Mouse (Mus musculus): ENCODE results near the gene Hsdl1. TPM values are rescaled to one million over a fixed set of nuclear protein-coding genes. Genes with fewer than 3 reads are reported as not detected.

Gene Hsdl1
- polyA plus RNA-seq, 1 experiment from 2014 or later, result 137 TPM

DNA sequence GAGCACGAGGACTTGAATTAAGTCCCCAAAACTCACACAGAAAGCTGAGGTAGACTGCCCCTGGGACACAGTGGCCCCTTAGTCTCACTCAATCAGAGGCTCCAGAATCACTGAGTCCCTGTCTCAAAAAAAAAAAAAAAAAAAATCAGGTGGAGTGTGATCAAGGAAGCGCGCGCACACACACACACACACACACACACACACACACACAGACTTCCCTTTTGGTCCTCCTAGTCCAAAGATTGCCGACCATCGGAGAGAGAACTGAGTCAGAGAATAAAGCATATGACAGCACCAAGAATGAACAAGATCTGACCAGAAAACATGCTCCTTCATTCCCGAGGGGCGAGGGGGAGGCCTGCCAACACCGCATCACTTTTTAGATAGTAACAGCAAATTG lies 17.9 kb downstream of the Hsdl1 start:
- WGBS, result 76% methylated on average over 9 of the region's 9 CpGs
- Histone ChIP-seq H3K4me2 (peak overlapping the region; percentile 78), H3K27ac (replicated peaks) (no peak overlapping the region), H3K4me3 (replicated peaks) (peak overlapping the region; percentile 66), H3K27me3 (replicated peaks) (no peaks in the 10 kb centered on the region), H3K9ac (replicated peaks) (peak overlapping the region; percentile 65), H3K9me3 (replicated peaks) (no peaks in the 10 kb centered on the region), H3K36me3 (peaks cover 6% of the 10 kb centered on the region), H3K4me1 (peaks cover 45% of the 10 kb centered on the region)
- no peak for ATAC-seq (ENCODE audit: low FRiP score)

DNA sequence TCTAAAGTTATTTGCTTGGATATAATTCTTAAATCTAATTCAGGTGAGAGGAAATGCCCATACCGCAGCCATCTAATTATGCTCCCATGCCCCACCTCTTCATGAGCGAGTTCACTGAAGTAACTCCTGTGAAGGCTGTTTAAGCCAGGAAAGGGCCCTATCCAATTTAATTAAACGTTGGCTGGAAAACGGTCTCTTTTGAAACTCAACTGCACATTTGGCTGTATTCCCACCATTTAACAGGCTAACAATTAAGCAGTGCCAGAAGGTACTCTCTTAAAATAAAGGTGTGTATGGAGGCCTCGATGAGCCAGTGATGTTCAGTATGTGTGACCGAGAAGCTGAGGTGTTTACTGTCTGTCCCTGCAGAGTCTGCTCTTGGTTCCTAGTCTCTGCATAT lies 19.1 kb downstream of the Hsdl1 start:
- H3K27ac ChIP-seq (replicated peaks), result no peak overlapping the region
- H3K4me1 ChIP-seq, result peaks cover 46% of the 10 kb centered on the region
- 52% methylated on average over 6 of the region's 6 CpGs for whole genome bisulfite sequencing
- H3K27me3 ChIP-seq (replicated peaks), result no peaks in the 10 kb centered on the region
- H3K9me3 ChIP-seq (replicated peaks), result no peaks in the 10 kb centered on the region
- no peak overlapping the region for H3K4me2 ChIP-seq
- H3K9ac ChIP-seq (replicated peaks), result no peak overlapping the region
- H3K36me3 ChIP-seq, result no peaks in the 10 kb centered on the region
- H3K4me3 ChIP-seq (replicated peaks), result no peak overlapping the region
- no peak for ATAC-seq (ENCODE audit: low FRiP score)

DNA sequence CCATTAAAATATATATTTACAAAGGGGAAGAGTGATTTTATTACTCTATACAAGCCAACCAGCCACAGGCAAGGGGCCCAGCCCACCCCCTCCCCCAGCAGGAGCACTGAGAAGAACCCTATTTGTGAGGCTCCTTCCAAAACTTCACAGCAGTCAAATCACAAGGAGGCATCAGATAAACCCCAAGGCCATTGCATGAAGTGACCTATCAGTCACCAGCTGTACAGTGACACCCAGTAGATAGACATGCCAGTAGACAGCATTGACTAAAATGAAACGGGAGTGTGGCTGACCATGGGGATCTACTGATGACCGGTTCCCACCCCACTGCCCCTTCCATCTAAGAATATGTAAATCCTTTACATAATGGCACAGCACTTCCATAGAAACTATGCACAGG lies 22.0 kb downstream of the Hsdl1 start:
- Histone ChIP-seq H3K27me3 (replicated peaks) (no peaks in the 10 kb centered on the region), H3K4me2 (no peak overlapping the region), H3K4me3 (replicated peaks) (no peak overlapping the region), H3K27ac (replicated peaks) (no peak overlapping the region), H3K4me1 (peaks cover 39% of the 10 kb centered on the region), H3K9ac (replicated peaks) (no peak overlapping the region), H3K9me3 (replicated peaks) (no peaks in the 10 kb centered on the region), H3K36me3 (no peaks in the 10 kb centered on the region)
- ATAC-seq (ENCODE audit: low FRiP score), result no peak
- WGBS, result 84% methylated on average over 2 of the region's 2 CpGs

DNA sequence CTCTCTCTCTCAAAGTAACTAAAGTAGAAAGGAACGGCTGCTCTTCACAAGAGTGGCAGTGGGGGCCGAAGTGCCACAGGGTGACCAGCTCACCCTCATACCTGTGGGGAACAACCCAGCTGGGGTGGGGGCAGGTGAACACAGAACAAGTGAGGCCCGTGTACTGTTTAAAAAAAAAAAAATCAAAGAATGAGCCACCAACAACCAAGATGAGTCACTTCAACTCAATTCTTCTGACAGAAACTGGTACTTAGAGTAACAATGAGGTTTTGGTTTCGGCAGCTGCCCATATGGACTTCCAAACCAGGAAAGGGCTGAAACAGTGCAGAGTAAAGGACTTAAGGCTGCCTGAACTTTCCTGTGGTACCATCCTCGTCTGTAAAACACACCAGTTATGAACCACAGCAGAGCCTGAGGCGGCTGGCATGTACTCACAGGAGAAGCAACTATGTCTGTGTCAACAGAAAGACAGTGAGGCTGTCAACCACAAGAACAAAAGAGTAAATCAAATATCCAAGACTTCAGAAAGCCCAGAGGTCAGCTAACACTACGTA lies 26.3 kb downstream of the Hsdl1 start:
- Histone ChIP-seq H3K9ac (replicated peaks) (no peak overlapping the region), H3K4me1 (0 out of 2 replicates have a peak, but pooled peaks cover 5% of the 10 kb centered on the region), H3K4me2 (no peak overlapping the region), H3K36me3 (peaks cover 29% of the 10 kb centered on the region), H3K9me3 (replicated peaks) (no peaks in the 10 kb centered on the region), H3K27ac (replicated peaks) (no peak overlapping the region), H3K27me3 (replicated peaks) (no peaks in the 10 kb centered on the region), H3K4me3 (replicated peaks) (no peak overlapping the region)
- ATAC-seq (ENCODE audit: low FRiP score), result no peak
- WGBS, result 88% methylated on average over 7 of the region's 7 CpGs

DNA sequence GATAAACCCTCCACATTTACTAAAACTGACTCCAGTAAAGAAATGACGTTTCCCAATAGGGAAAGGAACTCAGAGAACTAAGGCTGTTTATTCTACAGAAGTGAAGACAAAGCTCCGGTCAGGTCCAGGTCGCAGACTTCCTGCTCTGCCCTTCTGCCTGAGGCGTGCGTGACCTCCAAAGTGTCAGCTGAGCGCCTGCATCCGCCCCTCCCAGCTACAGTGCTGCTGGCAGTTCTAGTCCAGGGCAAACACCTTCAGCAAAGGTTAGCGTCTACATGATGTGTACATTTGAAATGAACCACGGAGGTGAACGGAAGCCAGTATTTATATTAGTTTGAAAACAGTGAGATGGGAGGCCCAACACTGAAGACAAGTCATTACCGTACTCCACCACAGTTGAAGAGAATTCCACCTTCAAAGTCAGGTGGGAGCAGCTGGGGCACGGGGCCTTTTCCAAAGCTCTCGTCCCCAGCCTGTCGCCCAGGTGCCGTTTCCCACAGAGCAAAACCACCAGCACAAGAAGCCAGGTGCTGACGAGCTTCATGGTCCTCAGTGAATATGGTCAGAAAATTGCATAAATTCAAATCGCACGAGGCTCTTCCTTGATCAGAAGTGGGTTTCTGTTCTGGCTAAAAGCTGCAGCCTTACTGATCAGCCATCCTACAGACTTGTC lies 27.8 kb downstream of the Hsdl1 start:
- no peak overlapping the region for H3K4me2 ChIP-seq
- no peak overlapping the region for H3K27ac ChIP-seq (replicated peaks)
- H3K4me3 ChIP-seq (replicated peaks), result no peak overlapping the region
- H3K27me3 ChIP-seq (replicated peaks), result no peaks in the 10 kb centered on the region
- peaks cover 43% of the 10 kb centered on the region for H3K36me3 ChIP-seq
- H3K4me1 ChIP-seq, result 0 out of 2 replicates have a peak, but pooled peaks cover under 1% of the 10 kb centered on the region
- ATAC-seq (ENCODE audit: low FRiP score), result no peak
- H3K9ac ChIP-seq (replicated peaks), result no peak overlapping the region
- H3K9me3 ChIP-seq (replicated peaks), result no peaks in the 10 kb centered on the region
- 88% methylated on average over 18 of the region's 18 CpGs for WGBS

DNA sequence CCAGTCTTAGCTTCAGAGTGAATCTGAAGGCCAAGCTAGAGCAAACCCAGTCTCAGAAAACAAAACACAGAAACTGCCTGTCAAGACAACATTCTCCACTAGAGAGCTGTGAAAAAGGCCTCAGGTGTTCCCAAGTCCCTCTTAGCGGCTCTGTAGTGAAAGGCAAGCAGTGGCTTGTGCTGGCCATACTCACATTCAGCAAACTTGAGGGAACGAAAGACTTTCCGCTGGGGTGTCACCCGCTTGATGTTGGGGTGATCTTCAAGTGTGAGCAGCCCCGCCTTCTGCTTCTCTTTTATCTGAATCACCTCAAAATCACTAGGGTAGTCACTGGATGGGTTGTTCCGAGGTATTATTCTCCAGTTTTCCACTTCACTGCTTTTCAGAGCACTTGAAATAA lies 29.2 kb downstream of the Hsdl1 start:
- no peaks in the 10 kb centered on the region for H3K27me3 ChIP-seq (replicated peaks)
- no peaks in the 10 kb centered on the region for H3K9me3 ChIP-seq (replicated peaks)
- H3K4me2 ChIP-seq, result no peak overlapping the region
- no peaks in the 10 kb centered on the region for H3K4me1 ChIP-seq
- H3K27ac ChIP-seq (replicated peaks), result no peak overlapping the region
- no peak overlapping the region for H3K4me3 ChIP-seq (replicated peaks)
- no peak overlapping the region for H3K9ac ChIP-seq (replicated peaks)
- WGBS, result 88% methylated on average over 6 of the region's 6 CpGs
- H3K36me3 ChIP-seq, result peaks cover 55% of the 10 kb centered on the region
- no peak for ATAC-seq (ENCODE audit: low FRiP score)

DNA sequence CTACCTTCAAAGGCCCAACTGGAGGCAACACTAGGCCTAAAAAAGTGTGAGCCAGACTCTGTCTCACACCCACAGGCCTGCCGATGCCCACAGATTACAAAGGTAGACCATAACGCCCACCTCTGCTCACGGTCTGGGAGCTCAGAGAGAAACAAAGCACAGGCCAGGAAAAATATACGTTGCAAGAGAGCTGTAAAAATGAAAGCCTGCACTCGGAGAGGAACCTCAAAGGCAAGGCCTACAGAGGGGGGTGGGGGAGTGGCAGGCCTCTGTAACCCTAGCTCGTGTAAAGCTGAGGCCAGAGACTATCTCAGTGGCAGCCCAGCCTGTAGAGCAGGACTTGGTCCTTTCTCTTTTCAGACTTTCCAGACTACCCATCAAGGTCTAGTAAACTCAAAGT lies 29.8 kb downstream of the Hsdl1 start:
- Histone ChIP-seq H3K9ac (replicated peaks) (no peak overlapping the region), H3K27me3 (replicated peaks) (no peaks in the 10 kb centered on the region), H3K4me3 (replicated peaks) (no peak overlapping the region), H3K4me2 (no peak overlapping the region), H3K27ac (replicated peaks) (no peak overlapping the region), H3K36me3 (peaks cover 61% of the 10 kb centered on the region), H3K9me3 (replicated peaks) (no peaks in the 10 kb centered on the region), H3K4me1 (no peaks in the 10 kb centered on the region)
- WGBS, result 74% methylated on average over 6 of the region's 6 CpGs
- no peak for ATAC-seq (ENCODE audit: low FRiP score)

DNA sequence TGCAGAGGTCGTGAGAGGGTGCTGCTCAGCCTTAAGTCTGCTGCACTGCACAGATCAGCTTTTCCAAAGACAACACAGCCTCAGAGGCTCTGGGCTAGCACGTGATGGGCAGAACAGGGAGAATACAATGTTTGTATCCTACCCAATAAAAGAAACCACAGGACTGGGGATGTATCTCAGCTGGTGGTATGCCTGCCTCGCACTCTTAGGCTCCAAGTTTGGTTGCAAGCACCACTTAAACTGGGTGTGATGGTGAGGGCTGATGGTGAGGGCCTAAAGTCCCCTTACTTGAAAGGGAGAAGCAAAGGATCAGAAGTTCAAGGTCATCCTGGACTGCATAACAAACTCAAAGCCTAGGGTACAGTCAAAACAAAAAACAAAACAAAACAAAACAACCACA lies 30.4 kb downstream of the Hsdl1 start:
- Histone ChIP-seq H3K36me3 (peaks cover 67% of the 10 kb centered on the region), H3K4me1 (no peaks in the 10 kb centered on the region), H3K9ac (replicated peaks) (no peak overlapping the region), H3K4me2 (no peak overlapping the region), H3K27ac (replicated peaks) (no peak overlapping the region), H3K4me3 (replicated peaks) (no peak overlapping the region), H3K27me3 (replicated peaks) (no peaks in the 10 kb centered on the region), H3K9me3 (replicated peaks) (no peaks in the 10 kb centered on the region)
- ATAC-seq (ENCODE audit: low FRiP score), result no peak
- 79% methylated on average over 3 of the region's 3 CpGs for WGBS

DNA sequence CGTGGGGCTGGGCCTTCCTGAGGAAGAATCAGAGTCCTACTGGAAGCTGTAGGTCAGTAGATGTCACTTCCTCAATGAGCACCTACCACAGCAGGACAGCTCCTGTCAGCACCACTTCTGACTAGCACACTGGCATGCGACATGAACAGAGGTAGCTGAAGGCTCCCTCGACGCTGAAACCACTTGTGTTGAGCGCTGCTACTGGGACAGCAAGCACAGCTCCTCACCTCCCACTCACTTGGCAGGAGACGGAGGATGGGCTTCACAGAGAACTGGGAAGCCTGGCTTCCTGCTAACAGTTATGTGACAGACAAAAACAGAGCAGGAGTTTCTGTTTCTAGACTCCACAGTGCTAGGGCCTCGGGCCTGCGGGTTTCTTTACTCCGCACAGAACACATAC lies 43.0 kb downstream of the Hsdl1 start:
- no peak for ATAC-seq (ENCODE audit: low FRiP score)
- H3K27me3 ChIP-seq (replicated peaks), result no peaks in the 10 kb centered on the region
- H3K4me1 ChIP-seq, result no peaks in the 10 kb centered on the region
- H3K4me2 ChIP-seq, result no peak overlapping the region
- H3K36me3 ChIP-seq, result peaks cover 96% of the 10 kb centered on the region
- H3K4me3 ChIP-seq (replicated peaks), result no peak overlapping the region
- H3K27ac ChIP-seq (replicated peaks), result no peak overlapping the region
- H3K9ac ChIP-seq (replicated peaks), result no peak overlapping the region
- no peaks in the 10 kb centered on the region for H3K9me3 ChIP-seq (replicated peaks)
- 89% methylated on average over 9 of the region's 9 CpGs for WGBS

DNA sequence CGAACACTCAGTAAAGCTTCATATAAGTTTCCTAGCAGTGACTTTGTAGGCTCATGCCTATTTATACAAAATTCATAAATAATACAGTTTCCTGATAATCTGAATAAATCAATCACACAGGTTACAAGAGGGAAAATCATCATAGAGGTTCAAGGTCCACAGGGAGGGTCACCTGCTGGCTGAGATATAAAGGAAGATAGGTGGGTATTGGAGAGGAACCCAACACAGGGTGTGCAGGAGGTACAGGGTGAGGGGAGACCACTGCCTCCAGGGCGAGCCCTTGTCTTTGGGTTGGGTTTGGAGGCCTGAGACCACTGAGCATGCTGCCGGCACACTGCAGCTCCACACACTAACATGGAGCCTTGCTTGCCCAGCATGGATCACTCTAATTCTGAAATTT lies 43.6 kb downstream of the Hsdl1 start:
- WGBS, result 99% methylated on average over 3 of the region's 3 CpGs
- Histone ChIP-seq H3K4me1 (no peaks in the 10 kb centered on the region), H3K4me2 (no peak overlapping the region), H3K27ac (replicated peaks) (no peak overlapping the region), H3K27me3 (replicated peaks) (no peaks in the 10 kb centered on the region), H3K4me3 (replicated peaks) (no peak overlapping the region), H3K9me3 (replicated peaks) (no peaks in the 10 kb centered on the region), H3K9ac (replicated peaks) (no peak overlapping the region), H3K36me3 (peaks cover 96% of the 10 kb centered on the region)
- ATAC-seq (ENCODE audit: low FRiP score), result no peak

DNA sequence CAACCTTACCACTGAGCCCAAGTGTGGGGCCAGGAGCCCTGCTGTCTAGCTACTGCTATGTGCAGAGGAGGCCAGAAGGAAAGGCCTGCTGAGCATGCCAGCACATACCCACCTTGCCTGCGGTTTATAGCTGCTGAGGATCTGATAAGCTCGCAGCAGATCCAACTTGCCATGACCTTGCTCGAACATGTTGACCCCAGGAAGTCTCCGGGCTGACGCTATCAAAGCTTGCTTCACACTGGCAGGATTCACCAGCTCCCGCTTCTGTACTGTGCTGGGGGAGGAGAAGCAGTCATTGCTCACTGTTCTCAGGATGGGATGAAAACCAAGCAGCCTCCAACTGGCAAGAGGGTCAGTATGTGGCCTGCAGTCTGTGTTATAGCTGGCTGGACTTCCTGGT lies 44.0 kb downstream of the Hsdl1 start:
- H3K9ac ChIP-seq (replicated peaks), result no peak overlapping the region
- no peak overlapping the region for H3K27ac ChIP-seq (replicated peaks)
- no peak overlapping the region for H3K4me2 ChIP-seq
- H3K27me3 ChIP-seq (replicated peaks), result no peaks in the 10 kb centered on the region
- no peaks in the 10 kb centered on the region for H3K4me1 ChIP-seq
- ATAC-seq (ENCODE audit: low FRiP score), result no peak
- peaks cover 92% of the 10 kb centered on the region for H3K36me3 ChIP-seq
- H3K4me3 ChIP-seq (replicated peaks), result no peak overlapping the region
- WGBS, result 90% methylated on average over 6 of the region's 6 CpGs
- no peaks in the 10 kb centered on the region for H3K9me3 ChIP-seq (replicated peaks)

DNA sequence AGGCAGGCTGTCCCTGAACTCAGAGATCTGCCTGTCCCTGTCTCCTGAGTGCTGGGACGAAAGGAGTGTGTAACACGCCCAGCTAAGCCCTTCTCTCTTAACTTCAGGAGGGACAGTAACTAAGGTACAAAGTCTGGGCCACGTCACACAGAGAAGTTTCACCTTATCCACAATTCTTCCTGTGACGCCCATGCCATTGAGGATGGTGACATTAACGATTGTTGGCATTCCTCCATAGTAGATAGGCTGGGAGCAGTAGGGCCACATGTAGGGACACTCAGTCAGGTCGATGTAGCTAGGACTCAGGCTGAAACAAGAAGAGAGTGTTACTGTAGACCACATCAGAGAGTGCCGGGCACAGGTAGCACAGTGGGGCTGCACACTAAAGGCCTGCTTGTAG lies 46.2 kb downstream of the Hsdl1 start:
- no peak overlapping the region for H3K27ac ChIP-seq (replicated peaks)

More for the DNA sequence above, 46.2 kb downstream of the Hsdl1 start:
- 95% methylated on average over 7 of the region's 7 CpGs for WGBS
- Histone ChIP-seq H3K27me3 (replicated peaks) (no peaks in the 10 kb centered on the region), H3K4me3 (replicated peaks) (no peak overlapping the region), H3K4me1 (no peaks in the 10 kb centered on the region), H3K36me3 (peaks cover 92% of the 10 kb centered on the region), H3K9me3 (replicated peaks) (no peaks in the 10 kb centered on the region), H3K9ac (replicated peaks) (no peak overlapping the region), H3K4me2 (no peak overlapping the region)
- ATAC-seq (ENCODE audit: low FRiP score), result no peak

Data from neural tube, embryonic 15.5 days (tissue).